Mouse (Mus musculus): Measurements from ENCODE around the gene Gm20538. TPM values are rescaled to one million over a fixed set of nuclear protein-coding genes. Genes with fewer than 3 reads are reported as not detected.

The Gm20538 gene
- polyA plus RNA-seq, 1 experiment from 2014 or later = not detected

- H3K36me3 ChIP-seq (ENCODE audit: control insufficient read depth, insufficient read depth, low read length) = peaks cover 13% of the 10 kb centered on the region
- H3K4me2 ChIP-seq = no peak overlapping the region
- H3K27me3 ChIP-seq (replicated peaks; ENCODE audit: control insufficient read depth, insufficient read depth, low read length) = no peaks in the 10 kb centered on the region
- H3K9me3 ChIP-seq (ENCODE audit: control insufficient read depth, low read length) = no peaks in the 10 kb centered on the region
- H3K27ac ChIP-seq (ENCODE audit: low read depth, low read length) = no peak overlapping the region
- H3K4me1 ChIP-seq (replicated peaks; ENCODE audit: control insufficient read depth, insufficient read depth, low read length) = no peaks in the 10 kb centered on the region
- WGBS = 82% methylated on average over 7 of the region's 7 CpGs
- H3K9ac ChIP-seq (ENCODE audit: low read depth, low read length) = no peak overlapping the region
- DNase-seq (ENCODE audit: low spot score) (no peak), ATAC-seq (replicated peaks; ENCODE audit: low FRiP score) (no peak)
- no peak overlapping the region for H3K4me3 ChIP-seq (ENCODE audit: low read depth, low read length)
Observed at GRCm38 (mm10) chr19:44576275-44576674, 23.6 kb upstream of the Gm20538 start.

- ATAC-seq (replicated peaks; ENCODE audit: low FRiP score) (no peak), DNase-seq (ENCODE audit: low spot score) (no peak)
- H3K9me3 ChIP-seq (ENCODE audit: control insufficient read depth, low read length) = no peaks in the 10 kb centered on the region
- no peaks in the 10 kb centered on the region for H3K27me3 ChIP-seq (replicated peaks; ENCODE audit: control insufficient read depth, insufficient read depth, low read length)
- WGBS = 84% methylated on average over 3 of the region's 3 CpGs
- no peak overlapping the region for H3K9ac ChIP-seq (ENCODE audit: low read depth, low read length)
- peaks cover 11% of the 10 kb centered on the region for H3K4me1 ChIP-seq (replicated peaks; ENCODE audit: control insufficient read depth, insufficient read depth, low read length)
- no peak overlapping the region for H3K4me3 ChIP-seq (ENCODE audit: low read depth, low read length)
- H3K27ac ChIP-seq (ENCODE audit: low read depth, low read length) = no peak overlapping the region
- H3K36me3 ChIP-seq (ENCODE audit: control insufficient read depth, insufficient read depth, low read length) = peaks cover 48% of the 10 kb centered on the region
- no peak overlapping the region for H3K4me2 ChIP-seq
Observed at GRCm38 (mm10) chr19:44567763-44568162, 15.1 kb upstream of the Gm20538 start.

DNA sequence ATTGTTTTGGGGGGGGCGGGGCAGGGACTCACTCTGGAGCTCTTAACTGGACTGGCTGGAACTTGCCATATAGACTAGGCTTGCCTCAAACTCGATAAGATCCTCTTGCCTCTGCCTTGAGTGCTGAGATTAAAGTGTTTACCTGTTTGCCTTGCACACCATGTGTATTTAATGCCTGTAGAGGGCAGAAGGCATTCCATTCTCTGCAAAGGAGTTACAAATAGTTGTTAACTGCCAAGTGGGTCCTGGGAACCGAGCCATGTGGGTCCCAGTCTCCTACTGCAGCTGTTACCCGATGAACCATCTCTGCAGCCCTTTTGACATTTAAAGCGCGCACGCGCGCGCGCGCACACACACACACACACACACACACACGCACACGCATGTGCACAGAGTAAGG is 11.4 kb upstream of the Gm20538 start:
- H3K4me1 ChIP-seq (replicated peaks; ENCODE audit: control insufficient read depth, insufficient read depth, low read length) = peaks cover 11% of the 10 kb centered on the region
- peaks cover 23% of the 10 kb centered on the region for H3K36me3 ChIP-seq (ENCODE audit: control insufficient read depth, insufficient read depth, low read length)
- no peaks in the 10 kb centered on the region for H3K9me3 ChIP-seq (ENCODE audit: control insufficient read depth, low read length)
- peak overlapping the region; percentile 83; the same call in 1 of the 2 replicates for H3K4me3 ChIP-seq (ENCODE audit: low read depth, low read length)
- H3K9ac ChIP-seq (ENCODE audit: low read depth, low read length) = no peak overlapping the region
- ATAC-seq (replicated peaks; ENCODE audit: low FRiP score) (no peak), DNase-seq (ENCODE audit: low spot score) (no peak)
- 88% methylated on average over 14 of the region's 14 CpGs for WGBS
- H3K27me3 ChIP-seq (replicated peaks; ENCODE audit: control insufficient read depth, insufficient read depth, low read length) = no peaks in the 10 kb centered on the region
- H3K4me2 ChIP-seq = peak overlapping the region; percentile 96
- H3K27ac ChIP-seq (ENCODE audit: low read depth, low read length) = no peak overlapping the region

- under 1% methylated on average over 33 of the region's 33 CpGs for WGBS
- ATAC-seq (replicated peaks; ENCODE audit: low FRiP score) = peak; percentile 99
Observed at GRCm38 (mm10) chr19:44562652-44563206, 10.1 kb upstream of the Gm20538 start, which contains the start of gene Hif1an. TSS of gene Hif1an (plus strand) at chr19:44562850.

DNA sequence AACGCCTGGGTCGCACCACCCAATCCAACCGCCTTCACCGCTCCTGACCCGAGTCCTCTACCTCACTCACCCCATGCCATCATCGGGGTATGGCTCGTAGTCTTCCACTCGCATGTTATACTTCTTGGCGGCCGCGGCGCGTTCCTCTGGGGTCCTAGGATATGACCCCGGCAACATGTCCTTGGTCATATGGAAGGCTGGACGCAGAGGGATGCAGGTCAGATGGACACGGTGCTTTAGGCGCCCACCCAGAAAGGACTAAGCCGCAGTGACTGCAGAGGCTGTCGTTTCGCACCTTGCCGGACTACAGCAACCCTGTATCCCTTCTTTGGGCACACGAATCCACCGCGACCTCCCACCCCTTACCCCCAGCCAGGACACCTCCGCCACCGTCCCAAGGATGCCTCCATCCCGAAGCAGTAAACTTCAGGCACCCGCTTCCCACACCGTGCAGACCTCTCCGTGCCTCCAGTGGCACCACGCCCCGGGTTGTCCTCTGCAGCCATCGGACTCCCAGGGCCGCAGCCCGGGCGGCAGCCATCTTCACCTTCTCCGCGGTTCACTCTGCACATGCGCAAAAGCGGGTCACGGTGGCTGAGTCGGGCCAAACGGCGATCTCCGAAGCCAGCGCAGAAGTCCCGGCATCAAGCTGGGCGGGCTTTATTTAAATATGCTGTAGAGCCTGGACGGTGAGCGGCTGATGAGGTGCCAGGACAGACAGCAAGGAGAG is 2.4 kb upstream of the Gm20538 start, which contains the start of gene Ndufb8:
Gene Ndufb8, minus strand, starts transcription at position 580 of the 730 bp plus-strand sequence.
- Histone ChIP-seq H3K4me2 (peak within 1 kb of the TSS; percentile 83), H3K27me3 (replicated peaks; ENCODE audit: control insufficient read depth, insufficient read depth, low read length) (no peaks in the 10 kb centered on the region), H3K4me1 (replicated peaks; ENCODE audit: control insufficient read depth, insufficient read depth, low read length) (peaks cover 8% of the 10 kb centered on the region), H3K27ac (ENCODE audit: low read depth, low read length) (peak within 1 kb of the TSS; percentile 62; the same call in 1 of the 2 replicates), H3K9me3 (ENCODE audit: control insufficient read depth, low read length) (no peaks in the 10 kb centered on the region), H3K9ac (ENCODE audit: low read depth, low read length) (peak within 1 kb of the TSS; percentile 96), H3K4me3 (ENCODE audit: low read depth, low read length) (peak within 1 kb of the TSS; percentile 98), H3K36me3 (ENCODE audit: control insufficient read depth, insufficient read depth, low read length) (peaks cover 27% of the 10 kb centered on the region)
- peak; percentile 90 for ATAC-seq (replicated peaks; ENCODE audit: low FRiP score)
- under 1% methylated on average over 50 of the region's 50 CpGs for WGBS
- peak; percentile 96 for DNase-seq (ENCODE audit: low spot score)

More at GRCm38 (mm10) chr19:44562652-44563206, 10.1 kb upstream of the Gm20538 start, which contains the start of gene Hif1an:
- peak; percentile 89 for DNase-seq (ENCODE audit: low spot score)
- Histone ChIP-seq H3K36me3 (ENCODE audit: control insufficient read depth, insufficient read depth, low read length) (peaks cover 17% of the 10 kb centered on the region), H3K9ac (ENCODE audit: low read depth, low read length) (peak within 1 kb of the TSS; percentile 79), H3K9me3 (ENCODE audit: control insufficient read depth, low read length) (no peaks in the 10 kb centered on the region), H3K27me3 (replicated peaks; ENCODE audit: control insufficient read depth, insufficient read depth, low read length) (no peaks in the 10 kb centered on the region), H3K4me3 (ENCODE audit: low read depth, low read length) (peak within 1 kb of the TSS; percentile 83), H3K4me1 (replicated peaks; ENCODE audit: control insufficient read depth, insufficient read depth, low read length) (peaks cover 11% of the 10 kb centered on the region), H3K27ac (ENCODE audit: low read depth, low read length) (peak within 1 kb of the TSS; percentile 48; the same call in 1 of the 2 replicates), H3K4me2 (peak within 1 kb of the TSS; percentile 96)

- WGBS = 3% methylated on average over 8 of the region's 8 CpGs
Observed at GRCm38 (mm10) chr19:44554490-44554860, 1.8 kb upstream of the Gm20538 start.

GRCm38 (mm10) chr19:44553286-44553685 is 655 bp upstream of the Gm20538 start:
- Histone ChIP-seq H3K9ac (ENCODE audit: low read depth, low read length) (no peak overlapping the region), H3K4me2 (no peak overlapping the region), H3K4me3 (ENCODE audit: low read depth, low read length) (no peak overlapping the region), H3K9me3 (ENCODE audit: control insufficient read depth, low read length) (no peaks in the 10 kb centered on the region), H3K27ac (ENCODE audit: low read depth, low read length) (no peak overlapping the region), H3K4me1 (replicated peaks; ENCODE audit: control insufficient read depth, insufficient read depth, low read length) (peaks cover 8% of the 10 kb centered on the region), H3K27me3 (replicated peaks; ENCODE audit: control insufficient read depth, insufficient read depth, low read length) (no peaks in the 10 kb centered on the region), H3K36me3 (ENCODE audit: control insufficient read depth, insufficient read depth, low read length) (peaks cover 37% of the 10 kb centered on the region)
- ATAC-seq (replicated peaks; ENCODE audit: low FRiP score) (no peak), DNase-seq (ENCODE audit: low spot score) (no peak)
- 96% methylated on average over 4 of the region's 4 CpGs for WGBS

More at GRCm38 (mm10) chr19:44554490-44554860, 1.8 kb upstream of the Gm20538 start:
- no peaks in the 10 kb centered on the region for H3K9me3 ChIP-seq (ENCODE audit: control insufficient read depth, low read length)
- peaks cover 32% of the 10 kb centered on the region for H3K36me3 ChIP-seq (ENCODE audit: control insufficient read depth, insufficient read depth, low read length)
- DNase-seq (ENCODE audit: low spot score) = no peak
- peaks cover 8% of the 10 kb centered on the region for H3K4me1 ChIP-seq (replicated peaks; ENCODE audit: control insufficient read depth, insufficient read depth, low read length)
- H3K4me3 ChIP-seq (ENCODE audit: low read depth, low read length) = peak overlapping the region; percentile 98
- ATAC-seq (replicated peaks; ENCODE audit: low FRiP score) = no peak; the same call in 1 of the 2 replicates
- H3K9ac ChIP-seq (ENCODE audit: low read depth, low read length) = peak overlapping the region; percentile 96
- H3K27ac ChIP-seq (ENCODE audit: low read depth, low read length) = 0 out of 2 replicates have a peak overlapping the region, but pooled peaks have one; percentile 62
- peak overlapping the region; percentile 83 for H3K4me2 ChIP-seq
- no peaks in the 10 kb centered on the region for H3K27me3 ChIP-seq (replicated peaks; ENCODE audit: control insufficient read depth, insufficient read depth, low read length)

GRCm38 (mm10) chr19:44545321-44546041 is 7.2 kb downstream of the Gm20538 start, which contains the start of gene Sec31b:
TSS of gene Sec31b (minus strand) at chr19:44545864.
- peaks cover 9% of the 10 kb centered on the region for H3K4me1 ChIP-seq (replicated peaks; ENCODE audit: control insufficient read depth, insufficient read depth, low read length)
- peaks cover 18% of the 10 kb centered on the region for H3K36me3 ChIP-seq (ENCODE audit: control insufficient read depth, insufficient read depth, low read length)
- ATAC-seq (replicated peaks; ENCODE audit: low FRiP score) = peak; percentile 64
- H3K4me3 ChIP-seq (ENCODE audit: low read depth, low read length) = peak within 1 kb of the TSS; percentile 66
- peak within 1 kb of the TSS; percentile 99 for H3K4me2 ChIP-seq
- DNase-seq (ENCODE audit: low spot score) = peak; percentile 77
- H3K27me3 ChIP-seq (replicated peaks; ENCODE audit: control insufficient read depth, insufficient read depth, low read length) = no peaks in the 10 kb centered on the region; the same call in 1 of the 2 replicates
- WGBS = under 1% methylated on average over 47 of the region's 47 CpGs
- peak within 1 kb of the TSS; percentile 66 for H3K9ac ChIP-seq (ENCODE audit: low read depth, low read length)
- H3K9me3 ChIP-seq (ENCODE audit: control insufficient read depth, low read length) = peaks cover 5% of the 10 kb centered on the region; the same call in 1 of the 2 replicates
- no peak within 1 kb of the TSS for H3K27ac ChIP-seq (ENCODE audit: low read depth, low read length)
